Mouse (Mus musculus) thymus, adult 18-20 months (tissue): ENCODE data around the gene Ercc1.
A peak's percentile ranks its signal among the peaks of the same experiment; 100 is the strongest.

Experiments used
- DNase-seq, 2 experiments: peaks; one replicate each; pipeline ENCODE4 v3.0.0; 2022; ENCODE audit warnings: mixed read lengths in 2 of 2

Gene Ercc1

GRCm38 (mm10) chr7:19373367-19373766, 28.8 kb downstream of the Ercc1 start:
- no peak for DNase-seq

GRCm38 (mm10) chr7:19375368-19375767, 30.8 kb downstream of the Ercc1 start:
- DNase-seq, result no peak

GRCm38 (mm10) chr7:19376019-19376418, 31.4 kb downstream of the Ercc1 start:
- no peak for DNase-seq

GRCm38 (mm10) chr7:19378049-19378448, 33.5 kb downstream of the Ercc1 start:
- no peak for DNase-seq

- peak; percentile 98 for DNase-seq
Observed at GRCm38 (mm10) chr7:19381377-19382165, 37.0 kb downstream of the Ercc1 start, which contains the start of gene Ercc2. TSS of gene Ercc2 (plus strand) at chr7:19382010.

GRCm38 (mm10) chr7:19382166-19382541, 37.6 kb downstream of the Ercc1 start:
- DNase-seq, result no peak

GRCm38 (mm10) chr7:19383708-19384107, 39.1 kb downstream of the Ercc1 start:
- no peak for DNase-seq

GRCm38 (mm10) chr7:19388699-19389413, 44.3 kb downstream of the Ercc1 start:
- no peak for DNase-seq

- DNase-seq, result no peak
Observed at GRCm38 (mm10) chr7:19394484-19394883, 49.9 kb downstream of the Ercc1 start.

- peak; percentile 51 to 57 for DNase-seq
Observed at GRCm38 (mm10) chr7:19399496-19400280, 55.1 kb downstream of the Ercc1 start.

- no peak for DNase-seq
Observed at GRCm38 (mm10) chr7:19400946-19401345, 56.4 kb downstream of the Ercc1 start.

- DNase-seq, result no peak
Observed at GRCm38 (mm10) chr7:19402535-19403112, 58.0 kb downstream of the Ercc1 start.

GRCm38 (mm10) chr7:19403731-19404296, 59.2 kb downstream of the Ercc1 start, which contains the start of gene Klc3:
TSS of gene Klc3 (minus strand) at chr7:19404104.
- peak; percentile 81 to 87 for DNase-seq

- no peak for DNase-seq
Observed at GRCm38 (mm10) chr7:19404476-19404875, 59.9 kb downstream of the Ercc1 start, which contains the start of gene Ckm. TSS of gene Ckm (plus strand) at chr7:19404776.

- peak; percentile 52 to 67 for DNase-seq
Observed at GRCm38 (mm10) chr7:19405417-19405816, 60.8 kb downstream of the Ercc1 start.
